Mouse (Mus musculus) liver, embryonic 14.5 days (tissue): ENCODE data around the gene Gmps. TPM values are rescaled to one million over a fixed set of nuclear protein-coding genes. Genes with fewer than 3 reads are reported as not detected.

ENCODE experiments used
- ATAC-seq: fragments of 200-750 bp; cut with Nextera tagmentation; 2 replicates; pipeline ENCODE4 v1.8.0; 2017; ENCODE audit warnings: moderate number of reproducible peaks, mild to moderate bottlenecking, moderate library complexity; ENCODE audit not compliant: insufficient read depth
- DNase-seq, 3 experiments: peaks; one replicate each; pipeline ENCODE4 v3.0.0-alpha.2; 2012 to 2013; ENCODE audit warnings: low read depth in 3 of 3, low spot score in 3 of 3
- H3K27ac ChIP-seq: fragments of 300-500 bp; sonication (generic); 2 replicates; pipeline ENCODE4 v1.5.1; 2014; ENCODE audit warnings: moderate library complexity, mild to moderate bottlenecking, control low read depth, inconsistent platforms
- H3K27me3 ChIP-seq: fragments of 300-500 bp; sonication (generic); 2 replicates; pipeline ENCODE4 v1.6.1; 2014; ENCODE audit warnings: mild to moderate bottlenecking, low read length, moderate library complexity; ENCODE audit not compliant: control insufficient read depth, insufficient read depth
- H3K36me3 ChIP-seq: fragments of 300-500 bp; sonication (generic); replicated peaks from 2 replicates; pipeline ENCODE4 v1.6.1; 2014; ENCODE audit warnings: low read depth; ENCODE audit not compliant: control insufficient read depth, insufficient read depth
- H3K4me1 ChIP-seq, 2 experiments: fragments of 200-500 bp in 1 of 2; fragments of 300-500 bp in 1 of 2; sonication (generic) in 1 of 2; replicated peaks; 2 replicates each; pipeline ENCODE4 v1.6.1; 2012 to 2014; ENCODE audit warnings: antibody characterized with exemption in 1 of 2, inconsistent platforms in 1 of 2, low read length in 1 of 2; ENCODE audit not compliant: control insufficient read depth in 2 of 2, insufficient read depth in 2 of 2
- H3K4me2 ChIP-seq: fragments of 300-500 bp; sonication (generic); 2 replicates; pipeline ENCODE4 v1.6.1; 2014; ENCODE audit warnings: low read depth, mild to moderate bottlenecking, control low read depth, moderate library complexity
- H3K4me3 ChIP-seq, 2 experiments: fragments of 200-500 bp in 1 of 2; fragments of 300-500 bp in 1 of 2; sonication (generic) in 1 of 2; 2 replicates each; pipeline ENCODE4 v1.5.1; 2012 to 2014; ENCODE audit warnings: low read depth in 2 of 2, low read length in 2 of 2, mild to moderate bottlenecking in 2 of 2, control low read depth in 1 of 2, inconsistent platforms in 1 of 2, moderate library complexity in 1 of 2; ENCODE audit not compliant: insufficient read depth in 1 of 2
- H3K9ac ChIP-seq: fragments of 300-500 bp; sonication (generic); replicated peaks from 2 replicates; pipeline ENCODE4 v1.6.1; 2014; ENCODE audit warnings: mild to moderate bottlenecking, control low read depth, moderate library complexity
- H3K9me3 ChIP-seq: fragments of 300-500 bp; sonication (generic); 2 replicates; pipeline ENCODE4 v1.6.1; 2016; ENCODE audit warnings: low read length, mixed read lengths; ENCODE audit not compliant: control insufficient read depth
- CTCF ChIP-seq: IDR thresholded peaks from 2 replicates; pipeline ENCODE4 v1.5.1; 2016; ENCODE audit warnings: antibody characterized with exemption, low read depth, control low read depth
- EP300 ChIP-seq: IDR thresholded peaks from 2 replicates; pipeline ENCODE4 v1.6.1; 2016; ENCODE audit warnings: antibody characterized with exemption, low read depth
- WGBS: fragments of 180-500 bp; shearing (Covaris S2); extraction: QIAGEN DNeasy Blood & Tissue Kit; methylation state at CpG from one replicate; pipeline ENCODE4 v1.1.7; 2014; ENCODE audit not compliant: insufficient replicate concordance; 5-methylcytosine and 5-hydroxymethylcytosine counted together
- polyA plus RNA-seq, 2 experiments: library from polyadenylated mRNA; depleted of rRNA in 1 of 2; stranded (reverse) in 1 of 2; unstranded in 1 of 2; fragments of >200 nt; fragmentation: Nextera tagmentation in 1 of 2; extraction: Ambion mirVana in 1 of 2; gene quantifications; 2 replicates each; pipeline versions ENCODE4 v1.2.1 to v1.2.3; 2012 to 2014

Gene Gmps
- polyA plus RNA-seq (2012; rRNA removed): 4.8 and 7.5 TPM in 2 replicates
- 23.1 and 23.4 TPM in 2 replicates for polyA plus RNA-seq (2014; fragmentation: Nextera tagmentation; extraction: Ambion mirVana)

- peak within 1 kb of the TSS; percentile 89 for H3K9ac ChIP-seq
- H3K27ac ChIP-seq: peak within 1 kb of the TSS; percentile 65
- peak within 1 kb of the TSS; percentile 87 for H3K4me2 ChIP-seq
- TF ChIP-seq CTCF (no peak), EP300 (no peak)
- no peaks in the 10 kb centered on the region for H3K9me3 ChIP-seq
- no peaks in the 10 kb centered on the region for H3K27me3 ChIP-seq
- DNase-seq (peak; percentile 88 to 91 (median 90)), ATAC-seq (peak; percentile 97)
- peaks cover 6 to 14% of the 10 kb centered on the region in 2 experiments for H3K4me1 ChIP-seq
- H3K36me3 ChIP-seq: peaks cover 7% of the 10 kb centered on the region
- H3K4me3 ChIP-seq: peak within 1 kb of the TSS; percentile 87 to 93
- under 1% methylated on average over 67 of the region's 67 CpGs for WGBS
These were observed at the start of gene Gmps for GRCm38 (mm10) chr3:63975955-63976908. Gene Gmps (plus strand): TSS chr3:63976106.

GRCm38 (mm10) chr3:63928878-63929859 lies 46.7 kb upstream of the Gmps start, which contains the start of gene E130311K13Rik:
Gene E130311K13Rik (minus strand): TSS chr3:63929472.
- WGBS: 5% methylated on average over 48 of the region's 48 CpGs
- peak; percentile 94 for ATAC-seq

GRCm38 (mm10) chr3:63938928-63939327 lies 37.0 kb upstream of the Gmps start:
- no peaks in the 10 kb centered on the region for H3K27me3 ChIP-seq
- no peaks in the 10 kb centered on the region for H3K9me3 ChIP-seq
- WGBS: 74% methylated on average over 2 of the region's 2 CpGs
- DNase-seq: no peak
- H3K4me2 ChIP-seq: no peak overlapping the region
- TF ChIP-seq EP300 (no peak), CTCF (no peak)
- H3K27ac ChIP-seq: no peak overlapping the region
- H3K4me1 ChIP-seq: no peaks in the 10 kb centered on the region
- no peak overlapping the region for H3K4me3 ChIP-seq
- no peak overlapping the region for H3K9ac ChIP-seq
- no peak for ATAC-seq
- no peaks in the 10 kb centered on the region for H3K36me3 ChIP-seq

More at GRCm38 (mm10) chr3:63928878-63929859, 46.7 kb upstream of the Gmps start, which contains the start of gene E130311K13Rik:
- DNase-seq: peak; percentile 63 to 64 (median 63)
- no peaks in the 10 kb centered on the region for H3K27me3 ChIP-seq
- peak within 1 kb of the TSS; percentile 69 for H3K9ac ChIP-seq
- H3K27ac ChIP-seq: no peak within 1 kb of the TSS
- H3K4me2 ChIP-seq: peak within 1 kb of the TSS; percentile 65
- peak within 1 kb of the TSS; percentile 64 to 78 for H3K4me3 ChIP-seq
- TF ChIP-seq EP300 (no peak), CTCF (peak; percentile 81)
- H3K36me3 ChIP-seq: no peaks in the 10 kb centered on the region
- no peaks in the 10 kb centered on the region for H3K4me1 ChIP-seq
- no peaks in the 10 kb centered on the region for H3K9me3 ChIP-seq

- Histone ChIP-seq H3K9ac (no peak overlapping the region), H3K36me3 (0 out of 2 replicates have a peak, but pooled peaks cover 3% of the 10 kb centered on the region), H3K9me3 (no peaks in the 10 kb centered on the region), H3K4me1 (no peaks in the 10 kb centered on the region), H3K4me2 (no peak overlapping the region), H3K27me3 (no peaks in the 10 kb centered on the region), H3K4me3 (no peak overlapping the region), H3K27ac (no peak overlapping the region)
- TF ChIP-seq EP300 (no peak), CTCF (no peak)
- ATAC-seq: no peak
- DNase-seq: no peak
- 72% methylated on average over 2 of the region's 2 CpGs for WGBS
These were observed 34.6 kb upstream of the Gmps start for GRCm38 (mm10) chr3:63941204-63941850.
